Mouse (Mus musculus) mouse trophoblast stem cell (cell line): ENCODE results near the gene Arl5c.

ENCODE experiments used
- in situ Hi-C, 2 experiments: fragments of 300-500 bp; cut with MseI, MboI; formaldehyde crosslinking; loops; 2 replicates in 1 of 2; 3 replicates in 1 of 2; pipeline ENCODE4 v1.15.1; 2025

The Arl5c gene

DNA sequence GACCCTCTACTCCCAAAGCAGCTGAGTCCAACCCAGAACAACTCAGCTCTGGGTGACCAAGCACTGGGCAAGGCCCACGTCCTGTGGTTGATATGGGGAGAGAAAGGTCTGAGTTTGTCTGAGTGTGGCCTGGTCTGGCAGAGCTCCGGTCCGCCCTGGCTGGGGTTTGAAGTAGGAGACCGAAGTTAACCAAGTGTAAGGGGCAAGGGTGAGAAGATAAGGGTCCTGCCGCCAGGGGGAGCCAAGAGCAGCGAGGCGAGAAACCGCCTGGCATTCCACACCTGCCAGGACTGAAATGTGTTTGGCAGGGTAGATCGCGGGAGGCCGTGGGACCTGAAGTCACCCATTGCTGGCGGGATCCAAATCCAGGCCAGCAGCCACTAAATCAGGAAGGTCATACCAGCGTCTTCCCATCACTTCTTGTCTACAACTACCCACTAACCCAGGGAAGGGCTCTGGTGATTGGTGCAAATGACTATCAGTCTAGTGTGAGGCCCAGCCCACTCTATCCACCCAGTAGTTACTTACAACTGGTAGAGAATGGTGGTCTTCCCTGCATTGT lies 1.4 kb downstream of the Arl5c start:
- in situ Hi-C loops, result no loop called here

DNA sequence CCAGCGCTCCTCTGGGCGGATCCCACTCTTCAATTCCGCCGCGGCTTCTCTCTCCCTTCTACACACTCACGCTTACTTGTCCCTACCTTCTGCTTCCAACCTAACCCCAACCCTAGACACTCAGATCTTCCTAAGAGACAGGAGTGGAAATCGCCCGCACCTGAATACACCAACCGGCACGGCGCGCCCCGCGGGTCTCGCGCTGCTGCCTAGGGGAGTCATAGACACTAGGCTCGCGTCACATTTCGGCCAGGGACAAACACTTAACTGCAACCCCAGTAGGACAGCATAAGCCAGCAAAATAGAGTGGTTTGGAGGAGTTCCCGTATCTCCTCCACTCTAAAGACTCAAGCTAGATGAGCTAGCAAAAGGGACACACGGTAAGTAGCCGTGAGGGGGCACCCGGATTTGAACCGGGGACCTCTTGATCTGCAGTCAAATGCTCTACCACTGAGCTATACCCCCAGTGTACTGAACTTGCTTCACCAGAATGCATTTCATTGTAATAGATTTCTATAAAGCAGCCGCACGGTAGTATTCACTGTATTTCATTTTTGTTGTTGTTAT lies 7.4 kb downstream of the Arl5c start:
- in situ Hi-C loops, result loop anchor here (5.0 kb wide), 1 partner anchor 51 kb away; no protein-coding TSS in a partner anchor

DNA sequence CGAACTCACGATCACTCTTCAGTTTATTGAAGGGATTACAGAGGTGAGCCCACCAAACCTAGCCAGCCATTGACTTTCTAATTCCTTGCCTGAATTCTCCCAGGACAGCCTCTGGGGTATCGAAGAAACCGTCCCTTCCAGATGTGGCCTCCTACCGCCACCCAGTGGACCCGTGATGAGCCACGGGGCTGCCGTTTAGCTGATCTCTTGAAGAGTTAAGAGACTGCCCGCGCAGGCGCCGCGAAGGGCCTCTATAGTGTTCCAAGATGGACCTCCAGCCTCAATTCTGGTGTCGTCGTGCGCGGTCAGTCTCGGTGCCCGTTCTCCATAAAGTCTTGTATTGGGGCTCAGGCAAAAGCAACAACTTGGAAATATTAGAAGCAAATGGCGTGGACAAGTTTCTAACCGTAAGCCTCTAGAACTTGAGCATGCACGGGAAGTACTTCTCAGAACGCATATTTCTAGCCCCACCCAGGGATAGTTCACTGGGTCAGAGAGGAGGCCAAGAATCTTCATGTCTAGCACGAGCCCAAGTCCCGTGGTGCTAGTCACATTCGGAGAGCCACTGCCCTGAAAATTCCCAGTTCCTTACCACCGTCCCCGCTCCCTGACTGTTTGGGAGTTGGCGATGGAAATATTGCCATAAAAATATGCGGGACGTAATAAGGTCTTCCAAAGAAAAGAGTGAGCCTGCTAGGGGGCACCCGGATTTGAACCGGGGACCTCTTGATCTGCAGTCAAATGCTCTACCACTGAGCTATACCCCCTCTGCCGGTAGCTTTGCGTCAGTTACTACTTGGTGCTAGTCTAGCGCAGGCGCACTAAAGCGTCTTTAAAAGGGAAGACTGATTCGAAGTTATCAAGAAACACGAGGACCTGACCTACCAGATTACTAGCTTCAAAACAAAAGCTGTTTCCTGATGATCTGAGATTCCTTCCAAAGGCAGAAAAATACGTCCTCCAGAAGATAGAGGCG lies 8.1 kb downstream of the Arl5c start:
- in situ Hi-C loops, result loop anchor here (5.0 kb wide), 1 partner anchor 51 kb away; no protein-coding TSS in a partner anchor

DNA sequence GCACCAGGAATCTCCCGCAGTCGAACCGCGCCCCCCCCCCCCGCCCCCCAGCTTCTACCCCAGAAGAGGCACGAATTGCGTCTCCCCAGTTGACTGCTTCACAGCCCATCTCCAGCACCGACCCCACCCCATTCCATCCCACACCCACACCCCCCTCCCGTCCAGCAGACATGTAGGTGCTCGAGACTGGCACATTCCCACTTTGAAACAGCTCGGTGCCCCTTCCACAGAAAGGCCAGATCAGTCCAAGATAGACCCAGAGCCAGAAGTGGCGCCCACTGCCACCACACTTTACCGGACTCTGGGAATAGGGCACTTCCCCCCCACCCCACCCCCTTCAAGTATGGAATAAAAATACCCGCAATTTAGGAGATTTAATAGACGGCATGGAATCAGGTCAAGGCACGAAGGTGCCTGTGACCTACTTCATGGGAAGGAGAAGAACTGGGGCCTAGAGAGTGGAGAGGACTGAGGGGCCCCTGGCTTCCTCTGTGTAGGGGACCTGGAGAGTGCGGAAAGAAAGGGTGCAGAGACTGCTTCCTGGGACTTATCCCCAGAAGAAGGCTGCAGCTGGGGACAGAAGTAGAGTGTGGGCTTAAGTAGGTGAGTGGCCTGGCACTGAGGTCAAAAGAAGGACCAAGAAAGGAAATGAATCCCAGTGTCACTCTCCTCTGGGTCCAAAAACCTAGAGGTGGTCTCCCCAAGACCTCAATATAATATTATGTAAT lies 9.1 kb downstream of the Arl5c start:
- in situ Hi-C loops, result loop anchor here (5.0 kb wide), 1 partner anchor 50 kb away; no protein-coding TSS in a partner anchor

DNA sequence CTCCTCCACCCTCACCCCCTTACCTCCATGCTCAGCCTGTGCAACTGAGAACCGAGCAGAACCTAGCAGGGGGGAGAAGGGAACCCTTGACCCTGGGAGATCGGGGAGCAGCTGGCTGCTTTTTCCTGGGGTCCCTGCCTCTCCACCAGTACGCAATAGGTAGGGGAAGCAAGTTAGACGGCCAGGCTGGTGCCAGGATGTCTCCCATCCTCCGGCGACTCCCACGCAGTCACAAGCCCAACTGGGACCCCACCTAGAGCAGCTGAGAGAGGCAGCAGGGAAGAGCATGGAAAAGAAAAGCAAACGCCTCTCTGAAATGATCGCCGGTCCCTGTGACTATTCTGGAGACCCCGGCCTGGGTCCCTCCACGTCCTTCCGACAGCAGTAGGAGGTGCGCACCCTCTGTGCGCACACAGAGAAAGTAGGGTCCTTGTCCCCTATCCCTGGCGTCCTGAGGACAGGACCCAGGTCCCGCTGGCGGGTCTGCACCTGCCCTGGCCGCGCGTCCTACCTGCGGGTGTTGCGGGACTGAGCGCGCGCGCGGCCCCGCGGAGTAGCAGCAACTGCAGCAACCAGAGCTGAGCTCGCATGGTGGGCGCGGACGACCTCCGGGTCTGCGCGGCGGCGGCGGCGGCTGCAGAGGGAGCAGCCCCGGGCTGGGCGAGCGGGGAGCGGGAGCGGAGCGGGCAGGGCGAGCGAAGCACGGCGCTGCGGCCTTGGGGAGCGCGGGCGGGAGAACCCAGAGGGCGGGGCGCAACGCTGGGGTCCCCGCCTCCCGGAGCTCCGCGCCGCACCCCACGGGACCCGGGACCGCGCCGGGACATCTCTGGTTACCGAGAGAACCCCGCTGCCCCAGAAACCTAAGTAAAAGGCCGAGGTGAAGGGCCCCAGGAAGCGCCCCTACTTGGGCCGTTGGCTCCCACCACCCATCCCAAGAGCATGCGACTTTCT lies 10.0 kb downstream of the Arl5c start, which contains the start of gene Plxdc1:
Gene Plxdc1, minus strand, starts transcription at position 718 of the 951 bp plus-strand sequence.
- in situ Hi-C loops, result loop anchor here (5.0 kb wide), 1 partner anchor 49 kb away; no protein-coding TSS in a partner anchor

DNA sequence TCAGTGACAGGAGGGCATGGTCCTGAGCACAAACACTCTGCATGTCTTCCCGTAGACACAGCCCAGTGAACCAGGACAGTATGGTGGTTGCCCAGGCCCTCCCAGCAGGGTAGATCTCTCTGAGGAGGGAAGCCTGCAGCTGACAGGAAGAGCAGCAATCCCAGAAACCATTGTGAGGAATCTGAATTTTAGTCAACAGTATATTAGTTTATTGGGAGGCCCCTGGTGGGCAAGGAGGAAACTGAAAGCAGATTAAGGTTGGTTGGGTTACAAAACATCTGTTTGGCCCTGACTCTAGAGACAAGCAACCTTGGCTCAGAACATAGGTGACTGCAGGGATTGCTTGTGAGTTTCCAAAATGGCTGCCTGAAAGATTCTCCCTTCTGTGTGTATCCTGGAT lies 12.0 kb downstream of the Arl5c start:
- in situ Hi-C loops, result no loop called here

DNA sequence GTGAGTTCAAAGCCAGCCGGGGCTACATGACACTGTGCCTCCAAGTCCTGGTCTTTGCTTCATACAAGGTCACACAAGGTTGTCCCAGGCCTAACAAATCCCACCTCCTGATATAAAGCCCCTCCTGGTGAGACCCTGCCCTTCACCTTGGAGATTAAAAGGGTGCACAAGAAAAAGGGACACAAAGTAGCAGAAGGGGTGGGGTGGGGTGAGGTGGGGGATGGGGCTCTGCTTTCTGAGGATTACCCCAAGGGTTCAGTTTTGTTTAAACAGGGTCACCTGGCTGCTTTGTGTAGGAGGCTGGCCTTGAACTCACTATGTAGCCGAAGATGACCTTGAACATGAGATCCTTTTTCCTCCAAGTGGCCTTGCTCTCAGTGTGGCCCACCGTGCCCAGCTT lies 12.5 kb downstream of the Arl5c start:
- in situ Hi-C loops, result no loop called here

DNA sequence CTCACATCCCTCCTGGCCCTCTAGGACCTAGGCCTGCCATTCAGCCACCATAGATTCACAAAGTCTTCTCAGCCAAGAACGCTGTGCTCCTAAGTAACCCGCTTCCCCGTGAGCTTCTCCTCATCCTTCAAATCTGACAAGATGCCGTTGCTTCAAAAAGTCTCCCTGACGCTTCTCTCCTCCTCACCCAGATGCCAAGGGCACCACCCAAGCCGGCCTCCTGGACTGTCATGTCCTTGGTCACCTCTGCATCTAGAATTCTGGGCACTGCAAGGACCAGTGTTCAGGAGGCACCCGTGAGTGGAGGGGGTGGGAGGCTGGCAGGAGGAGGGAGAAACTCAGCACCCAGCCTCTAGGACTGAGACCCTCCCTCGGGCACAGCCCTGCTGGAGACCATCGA lies 13.3 kb downstream of the Arl5c start:
- in situ Hi-C loops, result no loop called here

DNA sequence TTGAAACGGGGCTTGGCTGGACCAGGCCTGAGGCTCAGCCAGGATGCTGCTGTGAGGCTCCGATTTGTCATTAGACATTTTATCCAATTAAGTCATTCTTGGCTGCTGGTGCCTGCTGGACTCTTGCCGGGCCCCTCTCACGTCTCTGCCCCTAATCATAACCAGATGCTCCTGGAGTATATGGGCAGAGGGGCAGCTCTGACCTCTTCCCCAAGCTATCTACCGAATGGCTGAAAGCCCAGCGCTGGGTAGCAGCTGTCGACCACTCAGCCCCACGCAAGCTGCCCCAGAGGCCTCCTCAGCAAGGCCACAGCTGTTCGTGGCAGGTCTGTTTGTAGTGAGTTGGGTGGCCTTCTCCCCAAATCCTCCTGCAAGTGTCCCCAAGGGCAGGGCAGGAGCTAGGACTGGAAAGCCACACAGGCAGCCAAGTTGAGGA lies 15.4 kb downstream of the Arl5c start:
- in situ Hi-C loops, result no loop called here

DNA sequence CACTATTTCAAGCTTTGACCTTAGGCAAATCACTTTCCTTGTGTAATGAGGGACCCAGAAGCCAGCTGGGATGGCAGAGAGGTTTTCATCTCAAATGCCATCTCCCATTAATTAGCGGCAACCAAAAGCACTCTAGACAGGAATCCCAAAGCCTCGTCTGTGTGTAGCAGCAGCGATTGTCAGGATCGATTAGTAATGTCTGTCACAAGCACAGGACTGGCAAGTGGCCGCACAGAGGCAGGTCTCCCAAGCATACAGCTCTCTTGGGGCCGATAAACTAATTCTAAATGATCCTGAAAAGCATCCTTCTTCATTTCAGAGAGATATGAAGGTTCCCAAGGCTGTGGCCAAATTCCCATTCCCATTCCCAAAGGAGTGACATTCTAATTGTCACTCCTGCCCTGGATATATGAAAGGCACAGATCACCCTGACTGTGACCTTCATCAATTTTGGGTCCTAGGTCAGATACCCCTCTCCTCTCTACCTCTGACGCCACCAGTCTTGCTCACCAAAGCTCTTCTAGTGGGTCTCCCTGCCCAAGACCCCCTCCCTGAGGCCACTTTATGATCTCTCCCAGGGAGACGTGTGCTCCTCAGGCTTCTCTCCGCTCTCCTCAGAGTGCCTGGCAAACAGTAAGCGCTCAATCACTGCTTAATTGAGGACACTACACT lies 16.0 kb downstream of the Arl5c start:
- in situ Hi-C loops, result no loop called here

DNA sequence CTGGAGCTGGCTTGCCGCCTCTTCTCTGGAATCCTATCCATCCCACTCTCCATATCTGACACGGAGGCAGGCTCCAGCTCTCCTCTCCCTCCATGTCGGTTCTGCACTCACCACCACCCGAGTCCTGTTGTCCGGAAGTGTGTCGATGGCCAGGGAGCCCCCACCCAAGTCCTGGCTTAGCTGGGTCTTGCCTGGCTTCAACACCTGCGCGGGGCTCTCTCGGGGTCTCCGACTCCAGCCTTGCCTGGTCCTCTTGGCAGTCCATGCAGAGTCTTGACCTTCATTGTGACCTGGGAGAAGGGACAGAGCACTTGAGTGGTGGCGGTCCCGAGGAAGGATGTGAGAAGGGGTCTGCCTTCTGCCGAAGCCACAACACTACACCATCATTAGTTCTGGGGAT lies 17.6 kb downstream of the Arl5c start:
- in situ Hi-C loops, result no loop called here

DNA sequence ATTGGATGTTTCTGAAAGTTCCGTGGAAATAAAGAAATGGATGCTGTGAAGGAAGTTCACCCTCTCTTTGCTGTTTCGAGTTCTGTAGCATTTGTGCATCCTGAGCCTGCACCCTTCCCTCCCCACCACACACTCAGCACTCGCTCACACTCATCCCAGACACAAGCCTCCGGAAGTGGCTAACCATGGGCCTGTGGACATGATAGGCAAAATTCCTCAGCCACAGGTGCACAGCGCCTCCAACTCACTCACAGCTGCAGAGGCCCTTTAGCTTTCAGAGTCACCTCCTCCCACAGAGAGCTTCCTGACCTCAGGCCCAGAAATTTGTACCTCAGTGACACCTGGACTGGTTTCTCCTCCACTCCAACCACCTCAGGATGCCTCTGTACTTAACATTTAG lies 18.2 kb downstream of the Arl5c start:
- in situ Hi-C loops, result no loop called here

DNA sequence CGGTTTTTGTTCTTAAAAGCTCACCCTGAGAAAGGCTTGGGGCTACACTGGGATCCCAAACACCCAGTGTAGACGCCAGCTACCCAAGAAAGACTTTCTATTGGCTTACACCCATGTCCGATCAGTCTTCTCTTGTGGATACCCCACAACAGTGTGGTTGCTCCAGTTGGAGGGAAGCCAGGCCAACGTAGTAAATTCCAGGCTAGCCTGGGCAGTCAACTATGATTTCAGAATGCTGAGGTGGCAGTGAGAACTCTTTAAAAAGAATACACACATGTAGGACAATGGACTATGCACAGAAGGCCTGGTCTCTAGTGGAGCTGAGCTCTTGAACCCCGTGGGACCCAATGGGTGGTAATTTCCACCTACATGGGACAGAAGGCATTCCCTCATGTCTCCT lies 21.2 kb downstream of the Arl5c start:
- in situ Hi-C loops, result loop anchor here in 1 of 2 experiments (5.0 kb wide), 1 partner anchor 67 kb away; no protein-coding TSS in a partner anchor

DNA sequence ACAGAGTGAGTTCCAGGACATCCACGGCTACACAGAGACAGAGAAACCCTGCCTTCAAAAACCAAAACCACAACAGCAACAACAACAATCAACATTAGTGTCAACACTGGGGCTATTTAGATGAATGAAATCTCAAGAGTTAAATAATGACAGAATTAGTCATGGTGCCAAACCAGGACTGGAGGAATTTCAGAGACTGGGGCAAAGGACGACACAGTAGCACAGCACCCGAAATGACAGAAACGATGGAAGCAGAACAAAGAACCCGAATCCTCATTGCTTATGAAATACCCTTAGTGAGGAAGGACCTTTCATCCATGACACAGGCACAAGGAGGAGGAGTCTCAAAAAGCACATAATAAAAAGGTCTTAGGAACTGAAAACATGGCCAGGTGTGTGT lies 21.8 kb downstream of the Arl5c start:
- in situ Hi-C loops, result loop anchor here in 1 of 2 experiments (5.0 kb wide), 1 partner anchor 67 kb away; no protein-coding TSS in a partner anchor

DNA sequence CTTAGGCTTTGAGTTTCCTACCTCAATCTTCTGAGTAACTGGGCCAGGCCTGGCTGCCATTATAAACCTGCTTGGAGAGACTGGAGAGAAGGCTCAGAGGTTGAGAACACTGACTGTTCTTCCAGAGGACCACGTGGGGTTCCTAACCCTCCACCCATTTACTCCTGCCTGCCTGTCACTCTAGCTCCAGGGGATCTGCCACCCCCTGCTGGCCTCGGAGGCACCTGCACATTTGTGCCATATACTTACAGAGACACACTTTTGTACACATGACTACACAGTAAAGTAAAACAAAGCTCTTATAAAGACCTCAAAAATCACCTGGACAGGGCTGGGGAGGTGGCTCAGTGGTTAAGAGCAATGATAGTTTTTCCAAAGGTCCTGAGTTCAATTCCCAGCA lies 23.5 kb downstream of the Arl5c start:
- in situ Hi-C loops, result loop anchor here in 1 of 2 experiments (5.0 kb wide), 1 partner anchor 65 kb away; no protein-coding TSS in a partner anchor

DNA sequence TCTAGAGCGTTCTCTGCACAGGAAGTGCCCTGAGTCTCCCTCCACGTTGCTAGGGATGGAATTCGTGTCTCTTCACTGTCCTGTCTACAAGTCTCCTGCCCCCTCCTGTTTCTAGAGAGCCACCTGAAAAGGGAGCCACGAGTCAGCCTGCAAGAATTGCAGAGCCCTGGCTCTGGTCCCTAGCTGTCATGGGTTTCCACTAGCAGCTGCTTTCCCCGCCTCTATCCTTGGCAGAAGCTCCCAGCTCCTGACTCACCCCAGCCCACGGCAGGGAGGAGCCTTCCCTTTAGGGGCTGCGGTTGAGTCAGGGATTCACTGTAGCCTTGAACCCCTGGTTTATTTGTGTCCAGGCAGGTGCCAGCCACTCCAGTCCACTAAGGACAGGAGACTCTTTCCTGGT lies 24.7 kb downstream of the Arl5c start:
- in situ Hi-C loops, result loop anchor here in 1 of 2 experiments (5.0 kb wide), 1 partner anchor 64 kb away; no protein-coding TSS in a partner anchor

DNA sequence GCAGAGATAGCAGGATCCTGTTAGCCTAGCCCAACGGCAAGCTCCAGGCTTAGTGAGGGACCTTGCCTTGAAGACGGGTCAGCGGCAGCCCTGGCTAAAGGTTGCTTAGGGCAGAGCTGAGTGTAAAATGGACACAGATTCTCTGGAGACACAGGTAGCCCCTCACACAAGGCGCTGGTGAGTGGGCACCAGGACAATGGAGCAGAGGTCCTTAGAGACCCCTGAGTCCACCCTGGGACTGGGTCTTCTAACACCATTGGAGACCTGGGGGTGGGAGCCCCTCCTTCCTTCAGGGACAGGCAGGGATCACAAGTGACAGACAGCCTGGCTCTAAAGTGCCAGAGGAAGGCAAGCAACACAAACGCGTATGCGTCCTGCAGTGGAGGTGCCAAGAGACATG lies 25.2 kb downstream of the Arl5c start:
- in situ Hi-C loops, result loop anchor here in 1 of 2 experiments (5.0 kb wide), 1 partner anchor 63 kb away; no protein-coding TSS in a partner anchor

DNA sequence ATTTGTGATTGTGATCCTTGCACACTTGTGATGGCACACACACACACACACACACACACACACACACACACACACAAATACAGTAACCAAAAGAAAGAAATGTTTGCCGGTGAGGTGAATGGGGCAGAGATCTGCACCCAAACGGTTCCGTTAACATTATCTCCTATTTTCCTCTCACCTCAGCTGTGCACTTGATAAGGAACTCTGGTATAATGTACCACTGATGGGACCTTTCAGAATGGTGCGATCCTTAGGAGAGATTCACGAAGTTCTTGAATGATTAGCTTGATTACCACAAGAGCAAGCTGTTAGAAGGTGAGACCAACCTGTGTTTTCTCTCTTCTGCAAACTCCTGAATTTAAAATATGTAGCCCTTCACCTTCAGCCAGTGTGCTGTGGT lies 27.6 kb downstream of the Arl5c start:
- in situ Hi-C loops, result no loop called here

DNA sequence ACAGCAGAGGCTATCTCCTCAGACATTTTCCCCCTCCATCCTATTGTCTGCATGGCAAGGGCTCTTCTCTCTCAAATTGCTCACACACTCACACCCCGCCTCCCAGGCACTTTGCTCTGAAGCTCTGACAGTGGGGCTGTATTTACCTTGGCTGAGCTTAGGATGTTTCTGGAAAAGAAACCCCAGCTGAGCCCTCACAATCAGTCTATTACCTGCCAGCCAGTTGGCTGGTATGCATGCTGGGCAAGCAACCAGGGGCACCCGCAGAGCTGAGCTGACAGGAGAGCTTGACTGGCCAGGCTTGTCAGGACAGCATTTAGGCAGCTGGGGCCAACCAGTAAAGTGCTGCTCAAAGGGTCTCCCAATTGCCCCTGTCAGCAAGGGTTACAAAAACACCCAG lies 28.9 kb downstream of the Arl5c start:
- in situ Hi-C loops, result no loop called here

DNA sequence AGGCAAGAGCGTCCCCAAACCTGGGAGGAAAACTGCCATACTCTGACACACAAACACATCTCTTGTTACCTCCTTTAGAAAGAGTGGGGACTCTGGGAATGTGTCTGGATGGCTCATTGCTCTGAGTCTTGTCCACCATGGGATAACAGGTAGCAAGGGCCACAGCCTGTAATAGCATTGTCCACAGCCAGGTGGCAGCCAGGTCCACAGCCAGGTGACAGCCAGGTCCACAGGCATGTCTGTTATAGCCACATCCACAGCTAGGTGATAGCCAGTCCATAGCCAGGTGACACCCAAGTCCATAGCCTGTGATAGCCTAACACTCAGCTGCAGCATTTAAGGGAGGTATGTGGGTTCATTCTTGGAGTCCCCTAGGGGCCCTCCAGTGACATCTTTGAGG lies 35.1 kb downstream of the Arl5c start:
- in situ Hi-C loops, result no loop called here
